Mouse (Mus musculus) B cell, adult 2 months (primary cell): ENCODE results near the gene Gbx2.

Experiments
- DNase-seq, 2 experiments: peaks; one replicate each; pipeline ENCODE4 v3.0.0; 2022

The Gbx2 gene

GRCm38 (mm10) chr1:89931120-89931519 lies at the start of gene Gbx2:
Gene Gbx2, minus strand, starts transcription at chr1:89931179.
- no peak for DNase-seq

GRCm38 (mm10) chr1:89977261-89977660 lies 46.3 kb upstream of the Gbx2 start:
- no peak for DNase-seq

GRCm38 (mm10) chr1:89976411-89976810 lies 45.4 kb upstream of the Gbx2 start:
- no peak for DNase-seq

GRCm38 (mm10) chr1:89974541-89974940 lies 43.6 kb upstream of the Gbx2 start:
- no peak for DNase-seq

GRCm38 (mm10) chr1:89971848-89972247 lies 40.9 kb upstream of the Gbx2 start:
- no peak for DNase-seq

GRCm38 (mm10) chr1:89969714-89970110 lies 38.7 kb upstream of the Gbx2 start:
- DNase-seq: no peak

GRCm38 (mm10) chr1:89969072-89969713 lies 38.2 kb upstream of the Gbx2 start:
- DNase-seq: no peak

- DNase-seq: no peak
These were observed 37.3 kb upstream of the Gbx2 start for GRCm38 (mm10) chr1:89968111-89968851.

GRCm38 (mm10) chr1:89967585-89967984 lies 36.6 kb upstream of the Gbx2 start:
- no peak for DNase-seq

GRCm38 (mm10) chr1:89964426-89964825 lies 33.4 kb upstream of the Gbx2 start:
- DNase-seq: no peak

GRCm38 (mm10) chr1:89963296-89963695 lies 32.3 kb upstream of the Gbx2 start:
- DNase-seq: no peak

GRCm38 (mm10) chr1:89962092-89962491 lies 31.1 kb upstream of the Gbx2 start:
- DNase-seq: no peak

- DNase-seq: no peak
These were observed 28.4 kb upstream of the Gbx2 start for GRCm38 (mm10) chr1:89959393-89959792.

- DNase-seq: peak; percentile 38 to 45
These were observed 12.2 kb upstream of the Gbx2 start for GRCm38 (mm10) chr1:89943202-89943601.

- no peak for DNase-seq
These were observed 11.5 kb upstream of the Gbx2 start for GRCm38 (mm10) chr1:89942395-89942976.

GRCm38 (mm10) chr1:89941701-89942381 lies 10.9 kb upstream of the Gbx2 start:
- no peak for DNase-seq

GRCm38 (mm10) chr1:89940961-89941524 lies 10.1 kb upstream of the Gbx2 start:
- DNase-seq: no peak

GRCm38 (mm10) chr1:89939981-89940726 lies 9.2 kb upstream of the Gbx2 start:
- peak; percentile 52 to 56 for DNase-seq

GRCm38 (mm10) chr1:89939596-89939960 lies 8.6 kb upstream of the Gbx2 start:
- DNase-seq: no peak

GRCm38 (mm10) chr1:89938884-89939595 lies 8.1 kb upstream of the Gbx2 start:
- no peak for DNase-seq

GRCm38 (mm10) chr1:89935493-89936348 lies 4.7 kb upstream of the Gbx2 start:
- no peak for DNase-seq
